Mouse (Mus musculus) embryonic facial prominence, embryonic 13.5 days (tissue): ENCODE measurements at regions not wholly inside any gene's neighbourhood (a gene's known extent, or its start where the extent isn't known, plus 50 kb on each side); places are given as distances from the start of the nearest gene placed in this dataset.

Source experiments
- ATAC-seq: fragments of 200-750 bp; cut with Nextera tagmentation; 2 replicates; pipeline ENCODE4 v1.8.0; 2017; ENCODE audit warnings: low read depth; ENCODE audit not compliant: insufficient number of reproducible peaks, insufficient read depth, low FRiP score, low TSS enrichment
- H3K27ac ChIP-seq: fragments of 300-500 bp; sonication (generic); 2 replicates; pipeline ENCODE4 v1.5.1; 2015; ENCODE audit warnings: moderate library complexity, mild to moderate bottlenecking, inconsistent platforms
- H3K27me3 ChIP-seq: fragments of 300-500 bp; sonication (generic); 2 replicates; pipeline ENCODE4 v1.6.1; 2015; ENCODE audit warnings: mild to moderate bottlenecking, inconsistent platforms
- H3K36me3 ChIP-seq: fragments of 300-500 bp; sonication (generic); 2 replicates; pipeline ENCODE4 v1.6.1; 2015; ENCODE audit warnings: mild to moderate bottlenecking, inconsistent platforms
- H3K4me1 ChIP-seq: fragments of 300-500 bp; sonication (generic); 2 replicates; pipeline ENCODE4 v1.6.1; 2015; ENCODE audit warnings: inconsistent platforms
- H3K4me2 ChIP-seq: fragments of 300-500 bp; sonication (generic); 2 replicates; pipeline ENCODE4 v1.6.1; 2015; ENCODE audit warnings: moderate library complexity, mild to moderate bottlenecking, inconsistent platforms
- H3K4me3 ChIP-seq: fragments of 300-500 bp; sonication (generic); 2 replicates; pipeline ENCODE4 v1.5.1; 2015; ENCODE audit warnings: mild to moderate bottlenecking, inconsistent platforms
- H3K9ac ChIP-seq: fragments of 300-500 bp; sonication (generic); 2 replicates; pipeline ENCODE4 v1.6.1; 2015; ENCODE audit warnings: mild to moderate bottlenecking, inconsistent platforms
- H3K9me3 ChIP-seq: fragments of 300-500 bp; sonication (generic); 2 replicates; pipeline ENCODE4 v1.6.1; 2016; ENCODE audit warnings: inconsistent platforms
- WGBS: fragments of 180-500 bp; shearing (Covaris S2); methylation state at CpG from one replicate; pipeline ENCODE4 v1.1.7; 2015; ENCODE audit warnings: mixed read lengths; 5-methylcytosine and 5-hydroxymethylcytosine counted together

- no peak overlapping the region for H3K4me3 ChIP-seq
- H3K9ac ChIP-seq = no peak overlapping the region
- no peaks in the 10 kb centered on the region for H3K36me3 ChIP-seq
- no peak for ATAC-seq
- H3K9me3 ChIP-seq = no peaks in the 10 kb centered on the region
- 85% methylated on average over 4 of the region's 4 CpGs for WGBS
- H3K27me3 ChIP-seq = no peaks in the 10 kb centered on the region
- no peaks in the 10 kb centered on the region for H3K4me1 ChIP-seq
- no peak overlapping the region for H3K4me2 ChIP-seq
- no peak overlapping the region for H3K27ac ChIP-seq
These were observed 493.6 kb upstream of the Gm5415 start for GRCm38 (mm10) chr1:33040740-33041139.

GRCm38 (mm10) chr1:33031991-33032390, 484.9 kb upstream of the Gm5415 start:
- Histone ChIP-seq H3K27me3 (no peaks in the 10 kb centered on the region), H3K27ac (no peak overlapping the region), H3K4me3 (no peak overlapping the region), H3K4me1 (no peaks in the 10 kb centered on the region), H3K36me3 (no peaks in the 10 kb centered on the region), H3K9me3 (no peaks in the 10 kb centered on the region), H3K9ac (no peak overlapping the region), H3K4me2 (no peak overlapping the region)
- ATAC-seq = no peak
- 82% methylated on average over 3 of the region's 3 CpGs for WGBS

GRCm38 (mm10) chr1:33026683-33027415, 479.8 kb upstream of the Gm5415 start:
- 63% methylated on average over 8 of the region's 8 CpGs for WGBS
- Histone ChIP-seq H3K9ac (no peak overlapping the region), H3K9me3 (no peaks in the 10 kb centered on the region), H3K36me3 (no peaks in the 10 kb centered on the region), H3K27ac (no peak overlapping the region), H3K4me2 (no peak overlapping the region), H3K27me3 (no peaks in the 10 kb centered on the region), H3K4me1 (no peaks in the 10 kb centered on the region), H3K4me3 (no peak overlapping the region)
- no peak for ATAC-seq

GRCm38 (mm10) chr1:33025379-33025778, 478.3 kb upstream of the Gm5415 start:
- ATAC-seq = no peak
- no peaks in the 10 kb centered on the region for H3K4me1 ChIP-seq
- no peaks in the 10 kb centered on the region for H3K27me3 ChIP-seq
- 66% methylated on average over 7 of the region's 7 CpGs for WGBS
- no peaks in the 10 kb centered on the region for H3K36me3 ChIP-seq
- no peak overlapping the region for H3K4me3 ChIP-seq
- no peaks in the 10 kb centered on the region for H3K9me3 ChIP-seq
- no peak overlapping the region for H3K9ac ChIP-seq
- H3K4me2 ChIP-seq = no peak overlapping the region
- H3K27ac ChIP-seq = no peak overlapping the region

GRCm38 (mm10) chr1:33022852-33023251, 475.8 kb upstream of the Gm5415 start:
- H3K4me1 ChIP-seq = no peaks in the 10 kb centered on the region
- no peak for ATAC-seq
- H3K4me2 ChIP-seq = no peak overlapping the region
- no peaks in the 10 kb centered on the region for H3K36me3 ChIP-seq
- 75% methylated on average over 4 of the region's 4 CpGs for WGBS
- no peak overlapping the region for H3K9ac ChIP-seq
- H3K27ac ChIP-seq = no peak overlapping the region
- H3K4me3 ChIP-seq = no peak overlapping the region
- H3K27me3 ChIP-seq = no peaks in the 10 kb centered on the region
- H3K9me3 ChIP-seq = no peaks in the 10 kb centered on the region

GRCm38 (mm10) chr1:33003992-33004391, 456.9 kb upstream of the Gm5415 start:
- H3K36me3 ChIP-seq = no peaks in the 10 kb centered on the region
- no peak overlapping the region for H3K9ac ChIP-seq
- H3K9me3 ChIP-seq = 0 out of 2 replicates have a peak, but pooled peaks cover 3% of the 10 kb centered on the region
- H3K4me1 ChIP-seq = no peaks in the 10 kb centered on the region
- H3K27me3 ChIP-seq = no peaks in the 10 kb centered on the region
- no peak overlapping the region for H3K4me2 ChIP-seq
- H3K4me3 ChIP-seq = no peak overlapping the region
- WGBS = 84% methylated on average over 3 of the region's 3 CpGs
- ATAC-seq = no peak
- no peak overlapping the region for H3K27ac ChIP-seq

GRCm38 (mm10) chr1:32964957-32965356, 417.9 kb upstream of the Gm5415 start:
- WGBS = 60% methylated on average over 3 of the region's 3 CpGs

GRCm38 (mm10) chr1:32959316-32959715, 412.2 kb upstream of the Gm5415 start:
- 83% methylated on average over 6 of the region's 6 CpGs for WGBS
- no peaks in the 10 kb centered on the region for H3K9me3 ChIP-seq
- no peaks in the 10 kb centered on the region for H3K4me1 ChIP-seq
- H3K36me3 ChIP-seq = no peaks in the 10 kb centered on the region
- no peaks in the 10 kb centered on the region for H3K27me3 ChIP-seq
- no peak overlapping the region for H3K9ac ChIP-seq
- H3K4me2 ChIP-seq = no peak overlapping the region
- no peak overlapping the region for H3K27ac ChIP-seq
- no peak overlapping the region for H3K4me3 ChIP-seq
- no peak for ATAC-seq

More at GRCm38 (mm10) chr1:32964957-32965356, 417.9 kb upstream of the Gm5415 start:
- Histone ChIP-seq H3K36me3 (no peaks in the 10 kb centered on the region), H3K9ac (no peak overlapping the region), H3K27me3 (no peaks in the 10 kb centered on the region), H3K4me3 (no peak overlapping the region), H3K27ac (no peak overlapping the region), H3K9me3 (no peaks in the 10 kb centered on the region), H3K4me2 (no peak overlapping the region), H3K4me1 (no peaks in the 10 kb centered on the region)
- no peak for ATAC-seq

GRCm38 (mm10) chr1:32946254-32946653, 399.2 kb upstream of the Gm5415 start:
- 77% methylated on average over 4 of the region's 4 CpGs for WGBS
- H3K27me3 ChIP-seq = no peaks in the 10 kb centered on the region
- no peak for ATAC-seq
- no peak overlapping the region for H3K4me2 ChIP-seq
- H3K9me3 ChIP-seq = no peaks in the 10 kb centered on the region
- no peaks in the 10 kb centered on the region for H3K36me3 ChIP-seq
- no peak overlapping the region for H3K9ac ChIP-seq
- no peak overlapping the region for H3K4me3 ChIP-seq
- no peak overlapping the region for H3K27ac ChIP-seq
- no peaks in the 10 kb centered on the region for H3K4me1 ChIP-seq

- Histone ChIP-seq H3K4me2 (no peak overlapping the region), H3K4me3 (no peak overlapping the region), H3K27ac (no peak overlapping the region), H3K9ac (no peak overlapping the region), H3K27me3 (no peaks in the 10 kb centered on the region), H3K36me3 (no peaks in the 10 kb centered on the region), H3K4me1 (no peaks in the 10 kb centered on the region), H3K9me3 (no peaks in the 10 kb centered on the region)
- ATAC-seq = no peak
- WGBS = 56% methylated on average over 3 of the region's 3 CpGs
These were observed 383.3 kb upstream of the Gm5415 start for GRCm38 (mm10) chr1:32930381-32930780.

GRCm38 (mm10) chr1:32902437-32902836, 355.3 kb upstream of the Gm5415 start:
- no peak overlapping the region for H3K9ac ChIP-seq
- H3K36me3 ChIP-seq = no peaks in the 10 kb centered on the region
- H3K4me2 ChIP-seq = no peak overlapping the region
- no peak for ATAC-seq
- H3K9me3 ChIP-seq = no peaks in the 10 kb centered on the region
- no peak overlapping the region for H3K27ac ChIP-seq
- no peaks in the 10 kb centered on the region for H3K4me1 ChIP-seq
- H3K27me3 ChIP-seq = no peaks in the 10 kb centered on the region
- H3K4me3 ChIP-seq = no peak overlapping the region

- Histone ChIP-seq H3K4me3 (no peak overlapping the region), H3K9ac (no peak overlapping the region), H3K4me1 (no peaks in the 10 kb centered on the region), H3K27ac (no peak overlapping the region), H3K4me2 (no peak overlapping the region), H3K9me3 (no peaks in the 10 kb centered on the region), H3K27me3 (no peaks in the 10 kb centered on the region), H3K36me3 (no peaks in the 10 kb centered on the region)
- no peak for ATAC-seq
These were observed 340.6 kb upstream of the Gm5415 start for GRCm38 (mm10) chr1:32887728-32888127.
